Mouse (Mus musculus) lung, adult 2 months (tissue): ENCODE measurements around the gene Pex11b.

ENCODE experiments used
- CTCF ChIP-seq: fragments of 200-500 bp; IDR thresholded peaks from 2 replicates; pipeline ENCODE4 v1.5.1; 2011; ENCODE audit warnings: mild to moderate bottlenecking, low read length, control low read depth; ENCODE audit not compliant: insufficient read depth
- POLR2A ChIP-seq: fragments of 200-500 bp; IDR thresholded peaks from 2 replicates; pipeline ENCODE4 v1.6.1; 2011; ENCODE audit warnings: low read depth, mild to moderate bottlenecking, control low read depth, low read length, borderline replicate concordance; ENCODE audit errors: extremely low read depth

- no peak for TF ChIP-seq POLR2A
- TF ChIP-seq CTCF: no peak
Measured at GRCm38 (mm10) chr3:96635906-96636305, 730 bp downstream of the Pex11b start.
